Mouse (Mus musculus) granulocyte monocyte progenitor cell, adult 5-6 weeks (primary cell): Measurements from ENCODE around the gene Klhl33. TPM values are rescaled to one million over a fixed set of nuclear protein-coding genes. Genes with fewer than 3 reads are reported as not detected.
"Not testable (repeated sequence)": the region's sequence is repeated elsewhere in the genome, so short reads cannot be mapped to it uniquely, and the experiment has no call there.

ENCODE experiments used
- ATAC-seq: replicated peaks from 2 replicates; pipeline ENCODE4 v1.8.0; 2016; ENCODE audit warnings: mild to moderate bottlenecking, moderate TSS enrichment, inconsistent platforms; ENCODE audit not compliant: poor library complexity, severe bottlenecking
- total RNA-seq, 2 experiments: library from RNA; stranded (forward) in 1 of 2; stranded (reverse) in 1 of 2; fragments of 200-712, 200-1000 nt in 1 of 2; fragments of >200 nt in 1 of 2; fragmentation: Nextera tagmentation in 1 of 2; gene quantifications; 2 replicates each; pipeline ENCODE4 v1.2.3; 2014 to 2017

The Klhl33 gene
- total RNA-seq (2014; fragmentation: Nextera tagmentation), result 0.17 TPM in 1 of 2 replicates, not detected in the other
- 0.10 and 0.73 TPM in 2 replicates for total RNA-seq (2017)

DNA sequence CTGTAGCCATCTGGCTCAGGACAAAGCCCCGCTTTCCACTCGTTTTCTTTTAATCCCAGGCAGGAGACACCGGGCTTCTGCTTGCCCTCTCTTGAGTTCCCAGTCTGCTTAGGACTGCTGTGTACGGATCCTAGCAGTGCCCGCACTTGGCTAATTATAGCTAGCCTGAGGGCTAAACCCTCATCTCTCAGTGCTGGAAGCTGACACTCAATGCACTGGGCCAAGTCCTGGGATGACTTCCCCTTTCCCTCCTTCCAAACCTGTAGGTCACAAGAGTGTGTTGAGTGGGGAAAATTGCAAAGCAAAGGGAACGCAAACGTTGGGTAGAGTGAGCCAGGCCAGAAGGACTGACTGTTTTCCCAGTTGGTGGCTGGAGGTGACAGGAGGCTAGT lies at the start of gene Klhl33:
Gene Klhl33, minus strand, starts transcription at position 134 of the 392 bp plus-strand sequence.
- peak; percentile 32; the same call in 1 of the 2 replicates for ATAC-seq

DNA sequence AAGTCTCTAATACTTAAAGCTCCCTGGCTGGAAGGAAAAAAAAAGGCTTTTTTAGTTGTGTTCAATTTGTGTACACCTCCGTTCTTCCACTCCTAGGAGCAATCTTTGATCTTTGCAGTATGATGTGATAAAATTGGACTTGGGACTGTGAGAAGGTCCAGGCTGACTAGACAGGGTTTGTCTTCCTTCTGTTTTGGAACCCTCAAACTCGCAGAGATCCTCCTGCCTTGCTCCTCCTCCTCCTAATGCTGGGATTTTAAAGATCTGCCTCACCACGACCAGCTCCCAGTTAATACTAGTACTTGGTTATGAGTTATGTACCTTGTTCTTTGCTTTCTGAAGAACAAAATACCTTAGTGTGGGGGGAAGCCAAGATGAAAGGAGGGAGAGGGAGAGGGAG lies 48.2 kb upstream of the Klhl33 start:
- not testable (repeated sequence) for ATAC-seq

DNA sequence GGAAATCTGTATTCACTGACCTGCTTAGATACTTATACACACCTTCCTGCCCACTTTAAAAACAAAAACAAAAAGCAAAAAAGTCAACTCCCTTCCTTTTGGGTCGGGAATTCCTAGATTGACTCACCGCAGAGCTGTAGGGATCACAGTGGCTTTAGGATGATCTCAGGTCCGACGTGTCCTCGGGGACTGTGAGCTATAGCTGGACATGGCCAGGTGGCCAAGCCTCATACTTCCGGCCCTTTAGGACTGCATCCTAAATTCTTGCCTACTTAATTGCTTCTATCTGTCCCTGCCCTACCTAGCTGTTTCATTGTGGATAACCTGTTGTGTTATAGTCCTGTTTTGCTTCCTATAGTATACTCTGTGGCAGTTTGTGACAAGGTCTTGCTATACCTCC lies 47.8 kb upstream of the Klhl33 start:
- not testable (repeated sequence) for ATAC-seq

DNA sequence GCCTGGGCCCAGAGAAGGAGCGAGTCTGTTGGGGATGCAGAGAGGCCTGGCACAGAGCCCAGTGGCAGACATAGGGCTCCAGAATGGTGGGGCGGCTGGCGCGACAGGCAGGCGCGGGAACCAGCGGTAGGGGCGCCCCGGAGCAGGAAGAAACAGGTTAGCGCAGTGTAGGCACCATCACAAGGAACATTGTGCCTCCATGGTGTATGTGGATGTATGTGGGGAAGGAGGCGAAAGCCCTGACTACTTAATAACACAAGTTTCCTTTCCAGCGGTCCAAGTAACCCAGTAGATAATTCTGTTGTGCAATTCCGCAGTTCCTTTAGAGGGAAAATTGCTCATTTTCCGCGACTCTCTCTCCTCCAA lies 47.3 kb upstream of the Klhl33 start:
- ATAC-seq, result peak; percentile 65

DNA sequence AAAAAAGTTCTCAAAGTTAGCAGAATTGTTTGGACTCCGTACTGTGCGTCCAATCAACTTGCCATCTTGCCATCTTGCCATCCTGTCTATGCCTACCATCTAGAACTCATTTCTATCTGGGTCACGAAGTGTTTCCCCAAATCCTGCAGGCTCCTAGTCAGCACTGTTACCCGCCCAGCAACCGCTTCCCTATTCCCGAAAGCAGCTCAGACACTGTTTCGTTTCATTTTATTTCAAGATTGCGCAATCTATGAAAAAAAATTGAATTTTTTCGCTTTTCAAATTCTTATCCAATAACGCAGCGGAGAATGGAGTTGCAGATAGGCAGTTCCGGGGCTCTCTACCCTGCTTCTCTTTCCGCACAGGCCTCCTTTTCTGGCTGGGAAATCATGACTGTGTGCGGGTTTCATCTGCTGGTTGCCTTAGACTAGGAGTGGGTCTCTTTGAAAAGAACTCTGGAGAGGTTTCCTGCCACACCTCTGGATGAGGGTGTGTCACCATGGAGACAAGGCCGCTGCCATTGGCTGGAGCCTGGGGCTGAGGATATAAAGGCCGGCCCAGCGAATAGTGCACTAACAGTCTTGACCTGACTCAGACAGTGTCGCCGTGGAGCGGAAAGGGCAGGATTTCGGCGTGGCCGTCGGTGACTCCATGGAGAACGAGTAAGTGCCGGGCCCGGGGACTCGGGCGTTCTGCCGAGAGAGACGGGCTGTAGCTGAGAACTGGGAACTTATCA lies 46.8 kb upstream of the Klhl33 start, which contains the start of gene Gm49342:
Gene Gm49342, plus strand, starts transcription at position 586 of the 736 bp plus-strand sequence.
- peak; percentile 85 for ATAC-seq

DNA sequence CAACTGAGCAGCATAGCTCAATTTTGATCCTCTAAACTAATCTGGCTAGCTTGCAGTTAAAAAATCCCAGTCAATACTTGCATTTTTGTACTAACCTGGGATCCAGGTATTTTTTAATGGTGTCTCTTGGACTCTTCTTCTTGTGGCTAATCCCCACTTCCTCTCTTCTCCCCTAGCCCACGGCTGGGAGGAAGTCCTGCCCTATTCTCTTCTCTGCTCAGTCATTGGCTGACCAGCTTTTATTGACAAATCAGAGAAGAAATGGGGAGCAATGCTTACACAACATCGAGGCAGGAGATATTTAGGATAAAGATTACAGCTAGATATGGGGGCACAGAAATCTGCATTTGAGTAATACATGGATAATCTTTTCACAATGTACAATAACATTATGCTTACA lies 41.6 kb upstream of the Klhl33 start:
- ATAC-seq, result peak; percentile 85

DNA sequence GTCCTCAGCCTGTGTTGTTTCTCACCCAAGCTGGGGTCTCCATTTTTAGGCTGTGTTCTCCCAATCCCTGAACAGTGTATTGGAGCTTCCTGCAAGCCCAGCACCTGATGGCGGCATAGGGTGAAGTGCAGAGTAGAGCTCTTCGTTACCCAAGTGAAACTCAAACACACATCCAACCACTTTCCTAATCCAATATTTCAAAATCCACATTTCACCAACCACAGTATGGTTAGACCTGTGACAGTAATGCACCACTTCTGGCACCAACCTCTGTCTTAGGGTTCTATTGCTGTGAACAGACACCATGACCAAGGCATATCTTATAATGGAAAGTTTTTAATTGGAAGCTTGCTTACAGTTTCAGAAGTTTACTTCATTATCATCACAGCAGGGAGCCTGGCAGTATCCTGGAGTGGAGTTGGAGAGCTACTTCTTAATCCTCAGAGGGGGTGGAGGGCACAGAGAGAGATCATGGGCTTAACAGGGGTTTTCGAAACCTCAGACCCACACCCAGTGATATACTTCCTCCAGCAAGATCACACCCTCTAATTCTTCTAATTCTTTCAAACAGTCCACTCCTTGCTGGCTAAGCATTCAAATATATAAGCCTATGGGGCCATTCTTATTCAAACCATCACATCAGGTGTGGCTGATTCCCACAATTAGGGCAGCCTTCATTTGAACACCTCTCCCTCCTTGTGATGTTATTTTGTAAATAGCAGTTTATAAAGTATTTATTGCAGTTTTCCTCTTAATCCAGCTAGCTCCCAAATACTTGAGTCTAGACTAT lies 41.0 kb upstream of the Klhl33 start:
- ATAC-seq, result peak; percentile 68

DNA sequence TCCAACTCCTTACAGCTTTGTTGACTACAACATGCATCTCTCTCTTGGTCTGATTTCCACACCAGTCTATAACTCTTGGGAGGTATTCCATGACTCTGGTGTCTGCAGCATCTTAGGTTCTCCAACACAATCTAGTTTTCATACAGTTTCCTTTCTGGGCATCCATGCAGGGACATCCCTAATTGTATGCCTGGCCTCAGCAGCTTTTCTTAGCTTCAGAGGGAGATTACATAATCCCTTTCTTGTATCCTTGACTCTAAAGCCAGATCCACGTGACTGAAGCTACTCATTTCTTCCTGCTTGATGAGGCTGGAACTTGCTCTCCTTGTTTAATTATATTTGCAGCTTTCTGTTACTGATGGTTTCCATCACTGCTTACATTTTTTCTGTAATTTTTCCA lies 39.3 kb upstream of the Klhl33 start:
- ATAC-seq, result no peak

DNA sequence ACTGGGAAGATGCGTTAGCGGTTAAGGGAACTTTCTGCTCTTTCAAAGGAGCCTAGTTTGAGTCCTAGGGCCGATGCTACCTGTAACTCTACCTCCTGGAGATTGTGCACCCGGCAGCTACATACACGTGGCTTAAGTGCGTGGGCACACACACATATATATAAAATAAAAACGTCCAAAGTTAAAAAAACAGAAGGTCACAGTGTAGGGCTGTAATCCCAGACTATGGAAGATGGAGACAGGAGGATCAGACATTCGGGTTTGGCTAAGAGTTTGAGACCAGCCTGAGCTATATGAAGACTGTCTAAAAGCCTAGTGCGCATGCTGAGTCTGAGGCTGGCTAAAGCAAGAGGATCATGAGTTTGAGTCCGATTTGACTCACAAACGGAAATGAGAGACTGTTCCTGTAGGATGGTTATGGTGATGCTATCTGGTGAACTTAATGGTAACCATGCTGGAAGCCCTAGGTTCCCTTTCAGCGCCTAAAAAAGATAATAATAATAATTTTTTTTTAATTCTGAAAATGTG lies 34.2 kb upstream of the Klhl33 start:
- ATAC-seq, result no peak

DNA sequence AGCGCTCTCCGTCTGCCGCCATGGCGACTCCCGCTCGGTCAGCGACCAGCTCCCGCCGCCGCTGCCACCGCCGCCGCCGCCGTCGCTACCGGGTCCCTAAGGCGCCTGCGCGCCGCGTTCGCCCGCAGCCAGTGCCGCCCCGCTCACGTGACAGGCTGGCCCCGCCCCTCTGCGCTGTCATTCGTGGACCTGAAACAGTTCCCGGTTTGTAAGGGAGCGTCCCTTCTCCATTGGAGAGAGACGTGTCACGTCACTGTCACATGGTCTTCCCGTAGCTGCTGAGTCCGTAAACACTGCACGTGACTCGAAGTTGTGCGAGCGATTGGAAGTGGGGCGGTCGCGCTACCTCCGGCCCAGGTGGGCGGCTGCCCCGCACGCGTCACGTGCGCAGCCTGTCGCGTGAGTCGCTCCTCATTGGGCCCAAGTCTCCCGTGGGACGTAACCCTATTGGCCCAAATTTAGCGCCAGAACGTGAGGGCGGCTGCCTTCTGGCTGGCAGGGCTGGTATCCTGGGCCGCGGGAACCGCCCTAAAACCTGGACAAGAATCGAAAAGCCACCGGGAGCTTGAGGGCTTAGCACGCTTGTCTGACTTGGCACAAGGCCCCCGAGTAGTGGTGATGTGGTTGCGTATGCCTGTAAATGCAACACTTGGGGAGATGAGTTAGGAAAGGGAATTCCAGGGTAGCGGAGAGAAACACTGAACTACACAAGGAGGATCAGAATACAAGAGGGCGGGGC lies 33.6 kb upstream of the Klhl33 start, which contains the start of the genes Pip4p1 and Pnp:
Gene Pip4p1, minus strand, starts transcription at position 103 of the 739 bp plus-strand sequence.
Gene Pnp, plus strand, starts transcription at position 329 of the 739 bp plus-strand sequence.
- peak; percentile 88 for ATAC-seq

DNA sequence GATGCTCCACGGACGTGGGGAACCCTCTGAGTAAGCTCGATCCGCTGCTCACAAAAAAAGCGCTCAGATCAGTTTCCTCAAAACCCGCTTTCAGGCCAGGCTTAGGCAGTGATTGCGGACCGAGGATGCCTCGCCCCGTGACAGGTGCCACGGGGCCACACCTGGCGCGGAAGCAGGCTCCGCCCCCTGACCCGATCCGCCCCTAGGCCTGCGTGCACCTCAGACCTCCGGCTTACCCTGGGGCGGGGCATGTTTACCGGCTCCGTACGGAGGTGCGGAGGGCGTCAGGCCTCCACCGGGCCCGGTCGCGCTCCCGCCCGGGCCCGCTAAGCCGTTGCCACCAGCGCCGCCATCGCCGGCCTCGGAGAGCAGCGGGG lies 33.1 kb upstream of the Klhl33 start:
- peak; percentile 12 for ATAC-seq

DNA sequence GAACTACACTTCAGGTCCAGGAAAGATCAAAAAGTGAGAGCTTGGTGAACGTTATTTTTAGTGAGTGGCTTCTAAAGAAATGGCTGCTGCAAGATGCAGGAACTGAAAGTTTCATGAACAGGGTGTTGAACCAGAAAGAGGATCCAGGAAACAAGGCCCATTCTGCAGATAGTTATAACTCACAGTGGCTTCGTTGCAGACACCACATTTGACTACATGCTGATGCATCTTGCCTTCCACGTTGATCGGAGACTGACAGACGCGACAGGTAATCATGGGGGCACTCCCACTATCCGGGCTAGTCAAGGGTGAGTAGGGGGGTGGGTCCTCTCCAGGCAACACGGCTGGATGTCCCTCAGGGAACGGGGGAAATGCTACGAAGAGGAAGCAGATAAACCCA lies 32.6 kb upstream of the Klhl33 start:
- ATAC-seq, result peak; percentile 25

DNA sequence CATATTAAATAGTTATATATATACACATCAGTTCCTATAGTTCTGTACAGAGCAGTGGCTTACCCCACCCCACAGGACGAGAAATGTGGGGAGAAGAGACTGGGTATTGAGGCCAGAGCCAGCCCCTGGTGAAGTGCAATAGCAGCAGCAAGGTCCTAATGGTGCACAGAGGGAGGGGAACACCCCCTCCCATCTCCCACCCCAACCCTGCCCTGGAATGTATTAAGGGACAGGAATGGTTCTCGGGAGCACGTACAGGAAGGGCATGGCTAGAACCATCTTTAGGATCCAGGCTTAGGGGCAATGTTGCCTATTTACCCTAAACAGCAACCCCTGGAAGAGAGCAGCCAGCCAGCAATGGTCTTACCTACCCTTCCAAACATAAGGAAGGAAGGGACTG lies 30.1 kb upstream of the Klhl33 start:
- no peak for ATAC-seq

DNA sequence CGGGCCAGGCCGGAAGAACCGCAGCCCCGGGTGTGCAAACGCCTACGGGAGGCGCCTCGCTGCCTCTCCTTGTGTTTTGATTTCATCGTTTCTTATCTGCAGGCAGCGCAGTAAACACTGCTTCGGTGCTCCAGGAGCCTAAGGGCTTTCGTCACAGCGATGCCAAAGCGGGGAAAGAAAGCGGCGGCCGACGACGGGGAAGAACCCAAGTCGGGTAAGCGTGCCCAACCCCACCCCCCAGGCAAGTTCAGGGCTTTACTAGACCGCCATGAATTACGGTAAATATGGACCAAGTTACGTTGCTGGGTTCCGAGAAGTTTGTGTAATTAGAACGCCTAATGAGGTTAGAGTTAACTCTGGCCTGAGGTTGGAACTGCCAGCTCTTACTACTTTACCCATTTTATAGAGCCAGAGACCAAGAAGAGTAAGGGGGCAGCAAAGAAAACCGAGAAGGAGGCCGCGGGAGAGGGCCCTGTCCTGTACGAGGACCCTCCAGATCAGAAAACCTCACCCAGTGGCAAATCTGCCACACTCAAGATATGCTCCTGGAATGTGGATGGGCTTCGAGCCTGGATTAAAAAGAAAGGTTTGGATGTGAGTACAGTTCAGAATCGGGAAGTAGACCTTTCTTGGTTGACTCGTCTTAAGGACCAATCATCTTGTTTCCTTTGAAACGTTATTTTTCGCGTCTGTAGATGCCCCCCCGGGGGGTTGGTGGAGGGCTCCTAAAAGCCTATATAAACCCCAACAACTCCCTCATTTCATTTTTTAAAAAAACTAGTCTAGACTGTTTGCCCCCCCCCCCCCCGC lies 28.0 kb upstream of the Klhl33 start:
- peak; percentile 21 for ATAC-seq

DNA sequence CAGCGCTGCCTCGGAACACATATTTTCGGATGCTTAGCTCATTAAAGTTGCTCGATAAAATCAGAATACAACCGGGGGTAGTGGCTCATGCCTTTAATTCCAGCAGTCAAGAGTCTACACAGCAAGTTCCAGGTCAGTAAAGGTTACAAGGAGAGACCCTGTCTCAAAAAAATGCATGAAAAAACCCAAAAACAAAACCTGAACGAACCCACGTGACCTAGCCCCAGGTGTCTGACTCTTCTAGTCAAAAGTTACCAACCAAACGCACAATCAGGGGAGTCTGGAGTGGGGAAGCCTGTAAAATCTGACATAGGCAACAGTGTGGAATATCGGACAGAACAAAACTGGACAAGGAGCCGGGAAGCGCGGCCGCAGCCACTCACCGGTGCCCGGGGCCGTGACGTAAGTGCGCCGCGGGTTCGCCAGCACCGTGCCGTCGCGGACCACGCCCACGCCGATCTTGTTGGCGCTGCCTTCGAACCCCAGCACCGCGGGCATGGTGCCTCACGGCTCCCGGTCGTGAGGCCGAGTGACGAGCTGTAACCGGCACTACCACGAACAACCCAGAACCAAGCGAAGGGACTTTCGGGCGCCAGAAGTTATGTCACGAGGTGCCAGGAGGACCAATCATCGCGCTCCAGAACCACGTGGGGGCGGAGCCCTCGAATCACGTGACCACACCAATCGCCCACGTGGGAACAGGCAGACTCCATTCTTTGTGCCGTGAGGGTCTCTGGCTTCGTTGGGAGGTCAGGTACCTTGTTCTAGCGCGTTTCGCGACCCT lies 27.2 kb upstream of the Klhl33 start, which contains the start of the genes Osgep and Apex1:
Gene Osgep, minus strand, starts transcription at position 613 of the 784 bp plus-strand sequence.
Gene Apex1, plus strand, starts transcription at position 688 of the 784 bp plus-strand sequence.
- ATAC-seq, result peak; percentile 88

DNA sequence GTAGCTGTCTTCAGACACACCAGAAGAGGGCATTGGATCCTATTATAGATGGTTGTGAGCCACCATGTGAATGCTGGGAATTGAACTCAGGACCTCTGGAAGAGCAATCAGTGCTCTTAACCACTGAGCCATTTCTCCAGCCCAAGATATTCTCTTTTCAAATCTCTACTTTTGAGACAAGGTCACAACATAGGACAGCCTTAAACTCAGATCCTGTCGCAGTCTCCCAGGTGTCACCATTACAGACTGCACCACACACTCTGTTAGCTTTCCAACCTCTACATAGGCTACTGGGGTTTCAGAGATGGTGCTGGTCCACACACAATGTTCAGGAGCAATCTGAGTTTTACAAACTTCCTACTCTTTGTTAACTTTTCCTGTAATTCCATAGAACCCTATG lies 26.1 kb upstream of the Klhl33 start:
- not testable (repeated sequence) for ATAC-seq

DNA sequence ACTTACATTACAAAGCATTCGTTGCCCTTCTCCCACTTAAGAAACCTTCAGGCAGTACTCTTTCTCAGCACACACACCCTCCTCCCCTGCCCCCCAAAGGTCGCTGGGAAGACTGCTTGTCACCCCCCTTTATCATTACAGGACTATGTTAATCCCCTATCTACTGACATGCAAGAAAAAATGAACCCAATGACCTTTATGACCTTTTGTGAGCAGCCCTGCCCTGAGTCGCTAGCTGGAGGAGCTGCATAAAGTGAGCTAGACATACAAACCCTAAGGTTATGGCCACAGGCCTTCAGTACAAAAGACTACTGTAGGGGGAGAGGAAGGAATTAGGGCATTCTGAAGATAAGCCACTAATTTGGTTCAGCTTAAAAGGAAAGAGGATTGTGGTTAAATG lies 14.0 kb upstream of the Klhl33 start:
- no peak for ATAC-seq

DNA sequence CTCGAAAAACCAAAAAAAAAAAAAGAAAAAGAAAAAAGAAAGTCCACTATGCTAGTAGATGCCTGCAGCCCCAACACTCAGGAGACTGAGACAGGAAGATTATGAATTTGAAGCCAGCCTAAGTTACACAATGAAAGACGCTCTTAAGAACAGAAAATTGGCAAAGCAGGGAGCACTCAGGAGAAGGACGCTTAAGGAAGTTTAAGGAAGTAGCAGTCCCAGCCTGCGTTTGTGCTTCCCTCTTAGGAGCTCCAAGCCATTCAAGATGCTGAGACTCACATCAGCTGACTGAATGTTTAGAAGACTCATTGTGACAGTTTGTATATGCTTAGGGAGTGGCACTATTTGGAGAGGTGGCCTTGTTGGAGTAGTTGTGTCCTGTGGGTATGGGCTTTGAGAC lies 10.8 kb upstream of the Klhl33 start:
- peak; percentile 28 for ATAC-seq

DNA sequence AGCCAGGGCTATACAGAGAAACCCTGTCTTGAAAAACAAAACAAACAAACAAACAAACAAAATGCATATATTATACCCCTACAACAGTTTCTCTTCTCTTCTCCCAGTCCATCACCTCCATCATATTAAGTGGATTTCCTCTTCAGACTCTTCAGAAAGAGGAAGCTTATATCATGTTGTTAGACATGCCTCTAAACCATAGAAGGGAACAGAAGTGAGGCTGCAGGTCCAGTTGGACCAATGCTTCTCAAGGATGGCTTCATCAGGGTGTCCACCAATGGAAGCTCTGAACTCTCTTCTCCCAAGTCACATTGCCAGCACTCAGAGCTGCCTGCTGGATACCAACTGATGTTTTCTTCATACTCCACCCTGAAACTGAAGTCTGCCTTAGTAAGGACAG lies 8.0 kb upstream of the Klhl33 start:
- peak; percentile 72 for ATAC-seq
